Mouse (Mus musculus) activated CD4-positive, CD25-positive, alpha-beta regulatory T cell, adult 4 months (primary cell): Measurements from ENCODE around the gene Ugt1a10. TPM values are rescaled to one million over a fixed set of nuclear protein-coding genes. Genes with fewer than 3 reads are reported as not detected.

ENCODE experiments used
- polyA plus RNA-seq, 2 experiments: library from polyadenylated mRNA; unstranded; fragments of 100-300 nt; shearing (Covaris generic); gene quantifications; one replicate each; pipeline ENCODE4 v1.2.1; 2017

Gene Ugt1a10
- polyA plus RNA-seq, 2 experiments from 2014 or later, result not detected

Other genes starting within 250 kb of the Ugt1a10 start
- 10 to 100 TPM; 30.4 to 31.9 TPM for gene Dgkd, start 202.1 kb upstream of the Ugt1a10 start, polyA plus RNA-seq
- 10 to 100 TPM; 17.2 to 20.1 TPM for gene Usp40, start 46.8 kb upstream of the Ugt1a10 start, polyA plus RNA-seq
- under 1 TPM in 1 of 2 experiments, not detected in 1; 0.25 TPM for gene Ugt1a9, start 15.4 kb downstream of the Ugt1a10 start, polyA plus RNA-seq
- not detected for gene Ugt1a8, start 32.4 kb downstream of the Ugt1a10 start, polyA plus RNA-seq
- under 1 TPM; 0.17 to 0.45 TPM for gene Ugt1a7c, start 39.7 kb downstream of the Ugt1a10 start, polyA plus RNA-seq
- gene Ugt1a6b, start 47.9 kb downstream of the Ugt1a10 start, polyA plus RNA-seq, result not detected
- gene Ugt1a6a, start 79.4 kb downstream of the Ugt1a10 start, polyA plus RNA-seq, result 1 to 10 TPM in 1 of 2 experiments, under 1 TPM in 1; 0.86 to 1.4 TPM
- gene Ugt1a5, start 110.6 kb downstream of the Ugt1a10 start, polyA plus RNA-seq, result not detected
- not detected for gene Ugt1a2, start 145.2 kb downstream of the Ugt1a10 start, polyA plus RNA-seq
- under 1 TPM; 0.48 to 0.63 TPM for gene Dnajb3, start 150.4 kb downstream of the Ugt1a10 start, polyA plus RNA-seq
- gene Ugt1a1, start 156.6 kb downstream of the Ugt1a10 start, polyA plus RNA-seq, result not detected
- 1 to 10 TPM; 1.4 to 2.5 TPM for gene Mroh2a, start 171.6 kb downstream of the Ugt1a10 start, polyA plus RNA-seq
- 10 to 100 TPM; 38.2 to 70.5 TPM for gene Hjurp, start 222.2 kb downstream of the Ugt1a10 start, polyA plus RNA-seq
- gene Trpm8, start 222.3 kb downstream of the Ugt1a10 start, polyA plus RNA-seq, result not detected